Mouse (Mus musculus) effector memory CD4-positive, alpha-beta T cell, adult 7 months (primary cell): Measurements from ENCODE around the gene Unc45b. TPM values are rescaled to one million over a fixed set of nuclear protein-coding genes. Genes with fewer than 3 reads are reported as not detected.

Source experiments
- polyA plus RNA-seq: library from polyadenylated mRNA; unstranded; fragments of 100-300 nt; shearing (Covaris generic); gene quantifications from one replicate; pipeline ENCODE4 v1.2.1, GENCODE M21; 2017

Gene Unc45b
- polyA plus RNA-seq = 0.18 TPM

DNA sequence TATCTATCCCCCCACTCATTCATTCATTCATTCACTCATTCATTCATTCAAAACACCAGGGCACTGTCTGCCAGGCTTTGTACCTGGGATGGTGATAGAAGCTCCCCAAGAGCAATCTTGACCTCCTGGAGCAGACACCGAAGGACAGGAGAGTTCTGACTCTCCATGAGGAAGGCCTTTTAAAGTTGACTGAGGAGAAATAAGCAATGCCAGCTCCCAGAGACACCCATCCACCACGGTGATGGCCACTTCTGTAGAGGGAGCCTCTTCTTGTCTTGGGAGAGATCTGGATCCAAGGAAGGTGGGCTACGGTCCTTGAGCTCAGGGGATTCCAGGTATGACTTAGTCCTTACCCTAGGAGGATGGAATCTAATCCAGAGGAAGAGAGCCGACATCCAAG lies at the start of gene Unc45b:
Unc45b (plus strand) TSS at position 301 of the 400 bp plus-strand sequence.

DNA sequence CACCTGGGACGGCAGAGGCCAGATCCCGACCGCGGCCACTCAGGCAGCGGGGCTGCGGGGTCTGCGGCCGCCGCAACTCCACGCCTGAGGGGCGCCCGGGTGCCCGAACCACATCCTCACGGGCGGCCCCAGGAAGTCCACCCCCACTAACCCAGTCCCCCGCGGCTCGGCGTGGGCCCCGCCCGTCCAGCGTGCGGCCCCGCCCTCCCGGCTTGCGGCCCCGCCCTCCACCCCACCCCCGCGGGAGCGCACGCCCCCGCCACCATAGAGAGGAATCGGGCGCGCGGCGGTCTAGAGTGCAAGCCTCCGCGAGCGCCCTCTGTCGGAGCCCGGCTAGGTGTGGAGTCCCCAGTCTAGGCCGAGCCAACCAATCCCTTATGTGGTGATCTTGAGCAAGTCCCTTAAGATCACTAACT lies 39.3 kb upstream of the Unc45b start, which contains the start of gene Rffl:
Rffl (minus strand) TSS at position 180 of the 416 bp plus-strand sequence.

DNA sequence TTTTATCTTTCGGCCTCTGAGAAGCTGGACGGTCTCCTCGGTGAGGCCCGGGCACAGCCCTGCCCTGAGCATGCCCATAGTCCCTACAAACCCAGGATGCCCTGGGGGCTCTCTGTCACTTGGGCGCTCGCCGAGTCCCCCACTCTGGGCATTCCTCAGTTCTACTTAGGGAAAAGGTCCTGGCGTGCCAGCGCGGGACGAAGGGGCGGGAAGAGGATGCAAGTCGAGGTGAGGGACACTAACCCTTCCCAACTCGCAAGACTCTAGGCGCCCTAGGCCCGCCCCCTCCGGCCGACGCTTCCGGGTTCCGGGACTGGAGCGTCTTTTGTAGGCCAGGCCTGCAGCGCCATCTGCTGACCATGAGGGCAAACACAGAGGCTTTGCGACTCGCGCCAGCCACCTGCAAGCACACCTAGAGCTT lies 20.0 kb upstream of the Unc45b start, which contains the start of gene Rad51d:
Rad51d (minus strand) TSS at position 273 of the 421 bp plus-strand sequence.

DNA sequence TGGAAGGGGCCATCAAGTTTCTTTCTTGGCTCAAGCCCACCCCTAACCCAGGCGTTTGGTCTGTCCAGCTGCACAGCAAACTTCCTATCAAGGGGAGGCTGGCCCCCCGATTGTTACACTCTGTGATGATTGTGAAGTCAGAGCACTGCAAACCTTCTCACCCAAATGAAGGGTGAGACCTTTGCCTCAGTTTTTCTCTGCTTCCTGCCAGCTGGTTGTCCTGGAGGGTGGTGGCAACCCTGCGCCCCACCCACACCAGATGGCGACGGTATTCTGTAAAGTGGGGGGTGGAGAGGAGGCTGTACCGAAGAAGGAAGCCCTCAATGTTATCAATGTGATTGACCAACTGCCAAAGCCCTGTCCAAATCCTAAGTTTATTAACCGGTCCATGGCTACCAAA lies 18.4 kb upstream of the Unc45b start, which contains the start of gene Fndc8:
Fndc8 (plus strand) TSS at position 189 of the 400 bp plus-strand sequence.

DNA sequence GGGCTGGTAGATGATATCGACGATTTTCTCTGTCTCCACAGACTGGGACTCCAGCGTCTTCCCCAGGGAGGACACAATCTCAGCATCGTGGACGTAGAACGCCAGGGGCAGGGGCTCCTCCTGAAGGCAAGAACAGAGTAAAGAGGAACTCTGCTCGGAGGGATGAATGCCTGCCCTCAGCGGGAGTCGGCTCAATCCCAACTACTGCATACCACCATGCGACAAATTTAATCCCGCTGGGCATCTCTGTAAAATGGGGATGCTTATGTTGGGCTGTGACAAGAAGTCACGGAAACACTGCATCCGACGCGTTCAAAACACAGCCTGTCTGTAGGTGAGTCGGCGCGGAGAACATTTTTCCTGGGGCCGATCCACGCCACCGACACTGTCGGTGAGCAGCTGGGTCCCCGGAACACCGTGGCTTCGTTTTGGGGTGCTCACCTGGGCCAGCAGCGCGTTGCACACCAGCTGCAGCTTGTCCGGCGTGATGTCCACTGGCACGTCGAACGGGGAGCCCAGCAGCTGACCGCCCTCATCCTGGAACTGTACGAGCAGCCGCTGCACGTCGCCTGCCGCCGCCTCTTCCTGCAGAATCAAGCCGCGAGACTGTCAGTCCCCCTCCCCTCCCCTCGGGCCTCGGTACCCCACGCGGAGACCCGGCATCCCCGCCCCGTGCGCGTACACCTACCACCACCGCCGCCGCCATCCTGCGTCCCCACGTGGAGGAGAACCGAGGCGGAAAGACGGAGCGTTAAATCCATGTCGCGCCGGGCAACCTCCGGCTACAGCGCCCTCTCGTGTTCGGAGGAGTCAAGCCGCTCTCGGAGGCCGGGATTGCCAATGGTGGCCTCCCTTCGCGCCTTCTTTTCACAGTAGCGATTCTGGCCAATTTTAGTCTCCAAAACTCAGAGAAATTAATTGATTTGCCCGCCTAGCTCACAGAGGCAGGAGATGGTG lies 2.4 kb upstream of the Unc45b start, which contains the start of gene Nle1:
Nle1 (minus strand) TSS at position 761 of the 957 bp plus-strand sequence.

DNA sequence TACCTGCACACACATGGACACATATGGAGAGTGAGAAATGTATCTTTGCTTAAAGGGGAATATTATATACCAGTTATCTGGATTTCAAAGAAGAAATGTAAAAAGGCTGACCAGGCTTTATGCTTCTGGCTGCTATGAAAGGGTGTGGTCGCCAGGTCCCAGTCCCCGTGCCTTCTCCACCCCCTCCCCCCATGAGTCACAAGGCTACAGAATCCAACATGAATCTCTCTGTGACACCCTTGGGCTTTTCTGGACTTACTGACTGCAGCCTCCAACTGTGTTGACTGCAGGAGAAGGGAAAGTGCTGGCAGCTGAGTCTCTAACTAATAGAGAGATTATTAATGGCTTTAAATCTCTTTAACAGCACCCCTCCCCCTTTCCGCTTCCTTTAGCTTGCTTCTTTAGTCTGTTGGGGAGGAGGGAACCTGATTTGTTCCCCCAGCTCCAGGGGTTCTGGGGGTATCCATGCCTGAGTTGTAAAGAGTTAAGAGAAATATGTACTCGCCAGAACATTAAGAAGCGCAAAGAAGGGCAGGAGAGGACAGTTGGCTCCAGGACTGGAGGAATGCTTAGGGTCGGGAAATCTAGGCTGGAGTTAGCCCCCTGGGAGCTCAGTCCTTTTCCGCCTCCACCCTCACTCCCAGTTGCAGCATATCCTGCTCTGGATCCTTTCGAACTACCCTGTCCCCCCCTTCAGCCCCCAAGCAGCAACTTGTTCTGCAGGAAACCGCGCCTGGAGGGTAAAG lies 40.6 kb downstream of the Unc45b start, which contains the start of gene Slfn5:
Slfn5 (plus strand) TSS at position 614 of the 746 bp plus-strand sequence.

DNA sequence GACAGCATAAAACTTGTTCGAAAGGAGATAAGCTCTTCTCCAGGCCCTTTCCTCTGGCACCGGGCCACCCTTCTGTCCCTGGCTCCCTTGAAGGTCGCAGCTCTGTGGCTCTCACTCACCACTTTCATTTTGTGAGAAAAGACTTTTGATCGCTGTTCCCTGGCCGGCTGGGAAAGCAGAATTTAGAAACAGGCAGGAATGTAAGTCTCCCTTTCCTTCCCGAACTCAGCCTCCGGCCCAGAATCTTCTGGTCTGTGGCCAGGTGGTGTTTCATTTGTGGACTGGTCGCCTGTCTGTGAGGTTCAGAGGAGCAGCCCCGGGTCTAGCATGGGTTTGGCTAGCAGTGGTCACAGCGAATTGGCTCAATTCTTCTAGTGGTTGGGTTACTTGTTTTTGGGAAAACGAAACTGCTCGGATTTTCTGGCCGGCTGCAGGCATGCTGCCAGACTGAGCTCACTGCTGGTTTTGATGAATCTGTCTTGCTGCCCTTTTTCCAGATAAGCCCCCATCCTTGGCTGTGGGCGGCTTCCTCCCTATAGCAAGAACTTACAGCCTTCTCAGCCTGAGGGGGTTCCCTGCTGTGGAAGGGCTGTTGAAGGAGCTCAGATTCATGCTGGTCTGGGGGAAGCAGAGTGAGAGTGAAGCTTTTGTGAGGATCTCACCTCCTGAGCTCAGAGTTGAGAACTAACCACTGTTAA lies 81.3 kb downstream of the Unc45b start, which contains the start of gene Slfn9:
Slfn9 (minus strand) TSS at position 362 of the 698 bp plus-strand sequence.

Other genes starting within 250 kb of the Unc45b start
- gene Cct6b, start 146.2 kb upstream of the Unc45b start, polyA plus RNA-seq = 0.48 TPM
- gene Zfp830, start 146.2 kb upstream of the Unc45b start, polyA plus RNA-seq = 39.4 TPM
- 25.0 TPM for gene Lig3, start 129.4 kb upstream of the Unc45b start, polyA plus RNA-seq
- gene Rffl, start 39.3 kb upstream of the Unc45b start, polyA plus RNA-seq = 22.8 TPM
- 11.7 TPM for gene Rad51d, start 19.9 kb upstream of the Unc45b start, polyA plus RNA-seq
- 0.34 TPM for gene Fndc8, start 18.4 kb upstream of the Unc45b start, polyA plus RNA-seq
- gene Nle1, start 2.1 kb upstream of the Unc45b start, polyA plus RNA-seq = 17.9 TPM
- gene Slfn5, start 40.8 kb downstream of the Unc45b start, polyA plus RNA-seq = 10.5 TPM
- gene Slfn9, start 81.3 kb downstream of the Unc45b start, polyA plus RNA-seq = 2.9 TPM
- 31.4 TPM for gene Slfn8, start 110.3 kb downstream of the Unc45b start, polyA plus RNA-seq
- 878 TPM for gene Slfn2, start 154.6 kb downstream of the Unc45b start, polyA plus RNA-seq
- 104 TPM for gene Slfn1, start 206.3 kb downstream of the Unc45b start, polyA plus RNA-seq